Mouse (Mus musculus) testis, adult 2 months (tissue): ENCODE measurements at regions not wholly inside any gene's neighbourhood (a gene's known extent, or its start where the extent isn't known, plus 50 kb on each side); places are given as distances from the start of the nearest gene placed in this dataset.
"Not testable (repeated sequence)": the region's sequence is repeated elsewhere in the genome, so short reads cannot be mapped to it uniquely, and the experiment has no call there.

Source experiments
- CTCF ChIP-seq: fragments of 200-500 bp; IDR thresholded peaks from 2 replicates; pipeline ENCODE4 v1.5.1; 2012; ENCODE audit warnings: low read depth, mild to moderate bottlenecking, inconsistent platforms, low read length, moderate library complexity; ENCODE audit not compliant: control insufficient read depth, insufficient read depth, insufficient replicate concordance
- POLR2A ChIP-seq: fragments of 200-500 bp; IDR thresholded peaks from 2 replicates; pipeline ENCODE4 v1.6.1; 2012; ENCODE audit warnings: low read depth, mild to moderate bottlenecking, inconsistent platforms, low read length, moderate library complexity; ENCODE audit not compliant: control insufficient read depth

GRCm38 (mm10) chr13:61978856-61979255, 150.8 kb upstream of the Zfp808 start:
- not testable (repeated sequence) for TF ChIP-seq CTCF, POLR2A
